Mouse (Mus musculus) cerebellum, adult 9-10 months (tissue): ENCODE results near the gene Cdx4.

ENCODE experiments used
- DNase-seq: peaks from one replicate; pipeline ENCODE4 v3.0.0; 2022

Cdx4 gene

DNA sequence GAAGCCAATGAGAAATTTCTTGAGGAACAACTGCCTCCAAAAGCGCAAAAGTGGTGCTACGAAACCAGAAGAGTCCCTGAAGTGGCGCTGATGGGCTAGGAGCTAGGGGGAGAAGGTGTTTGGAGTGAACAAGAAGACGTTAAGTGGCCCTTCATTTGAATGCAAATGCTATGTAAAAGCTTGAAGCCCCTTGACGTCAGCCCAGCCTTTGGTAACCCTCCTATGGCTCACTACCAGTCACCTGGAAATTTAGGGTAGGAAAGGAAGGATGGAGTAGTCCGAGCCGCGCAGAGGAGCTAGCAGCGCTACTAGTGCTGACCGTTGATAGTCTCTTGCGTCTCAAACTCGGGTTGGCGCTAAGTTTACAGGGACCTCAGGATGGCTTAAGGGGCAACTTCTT is at the start of gene Cdx4:
Gene Cdx4 (plus strand): TSS at position 253 of the 400 bp plus-strand sequence.
- DNase-seq = no peak

DNA sequence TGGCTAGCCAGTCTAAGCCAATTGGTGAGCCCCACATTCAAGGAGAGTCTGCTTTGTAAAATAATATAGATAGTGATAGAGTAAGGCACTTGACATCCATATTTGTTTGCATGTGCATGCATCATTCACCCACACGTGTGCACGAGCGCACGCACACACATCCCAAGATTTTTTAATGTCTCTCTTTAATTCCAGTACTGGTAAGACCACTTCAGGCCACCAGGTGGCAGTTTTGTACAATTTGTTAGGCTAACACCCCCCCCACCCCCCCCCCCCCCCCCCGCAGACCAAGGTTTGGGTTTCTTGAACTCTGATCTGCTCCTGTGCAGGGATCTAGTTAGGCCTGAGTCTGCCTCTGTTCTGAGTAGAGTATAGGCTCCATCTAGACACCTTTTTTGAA is 46.9 kb upstream of the Cdx4 start:
- no peak for DNase-seq

DNA sequence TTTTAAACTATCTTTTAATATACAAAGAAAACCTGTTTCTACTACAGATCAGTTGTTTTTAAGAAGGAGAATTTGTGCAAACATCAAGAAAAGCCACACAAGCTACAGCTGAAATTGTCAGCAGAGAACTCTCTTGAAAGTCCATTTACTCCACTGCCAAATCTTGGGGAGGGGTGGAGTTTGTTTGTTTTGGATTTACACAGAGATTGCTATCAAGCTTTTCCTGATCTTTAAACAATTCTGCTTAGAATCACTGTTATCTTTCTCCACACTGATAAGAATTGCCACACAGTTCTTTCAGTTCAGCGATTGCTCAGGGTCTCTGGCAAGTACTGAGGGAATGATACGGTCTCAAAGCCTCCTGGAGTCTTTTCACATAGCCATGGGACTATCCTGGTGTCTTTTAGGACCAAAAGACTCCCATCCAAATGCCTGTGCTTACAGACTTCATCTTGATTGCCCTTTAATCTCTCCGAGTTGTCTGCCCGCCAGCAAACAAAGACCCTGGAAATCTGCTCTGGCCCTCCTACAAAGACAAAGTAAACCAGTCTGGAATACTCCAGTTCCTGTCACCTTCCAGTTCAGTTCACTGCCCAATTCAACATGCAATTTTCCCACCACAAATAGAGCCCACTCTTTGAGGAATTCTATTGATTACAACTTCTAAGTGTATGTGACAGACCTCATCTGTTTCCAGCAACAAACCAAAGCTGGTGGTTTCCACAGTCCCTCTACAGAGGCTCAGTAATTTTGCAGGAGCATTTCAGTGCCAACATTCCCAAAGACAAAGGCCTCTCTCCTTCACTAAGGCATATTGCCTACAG is 34.1 kb upstream of the Cdx4 start:
- no peak for DNase-seq

DNA sequence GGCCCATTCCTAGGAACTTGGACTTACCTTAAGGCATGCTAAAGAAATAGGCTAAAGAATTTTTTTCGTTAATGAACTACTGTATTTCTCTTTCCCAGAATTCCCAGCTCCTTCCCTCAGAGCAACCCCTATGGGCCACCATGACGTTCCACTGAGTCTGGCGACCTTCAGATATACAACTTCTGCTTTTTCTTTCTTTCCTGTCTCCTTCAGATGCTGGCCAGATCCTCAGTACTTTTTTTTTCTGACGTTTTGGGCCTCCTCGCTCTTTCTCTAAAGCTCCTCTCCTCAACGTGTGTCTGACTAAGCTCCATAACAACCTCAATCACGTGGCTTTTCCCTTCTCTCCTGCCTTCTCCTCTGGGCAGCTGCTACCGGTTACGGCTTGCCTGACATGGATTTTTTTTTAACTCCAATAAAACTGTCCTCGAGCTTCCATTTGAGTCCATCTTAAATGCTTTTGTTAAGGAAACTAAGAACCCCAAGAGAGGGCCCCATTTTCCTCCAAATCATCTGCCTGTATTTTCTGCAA is 33.3 kb upstream of the Cdx4 start:
- no peak for DNase-seq

DNA sequence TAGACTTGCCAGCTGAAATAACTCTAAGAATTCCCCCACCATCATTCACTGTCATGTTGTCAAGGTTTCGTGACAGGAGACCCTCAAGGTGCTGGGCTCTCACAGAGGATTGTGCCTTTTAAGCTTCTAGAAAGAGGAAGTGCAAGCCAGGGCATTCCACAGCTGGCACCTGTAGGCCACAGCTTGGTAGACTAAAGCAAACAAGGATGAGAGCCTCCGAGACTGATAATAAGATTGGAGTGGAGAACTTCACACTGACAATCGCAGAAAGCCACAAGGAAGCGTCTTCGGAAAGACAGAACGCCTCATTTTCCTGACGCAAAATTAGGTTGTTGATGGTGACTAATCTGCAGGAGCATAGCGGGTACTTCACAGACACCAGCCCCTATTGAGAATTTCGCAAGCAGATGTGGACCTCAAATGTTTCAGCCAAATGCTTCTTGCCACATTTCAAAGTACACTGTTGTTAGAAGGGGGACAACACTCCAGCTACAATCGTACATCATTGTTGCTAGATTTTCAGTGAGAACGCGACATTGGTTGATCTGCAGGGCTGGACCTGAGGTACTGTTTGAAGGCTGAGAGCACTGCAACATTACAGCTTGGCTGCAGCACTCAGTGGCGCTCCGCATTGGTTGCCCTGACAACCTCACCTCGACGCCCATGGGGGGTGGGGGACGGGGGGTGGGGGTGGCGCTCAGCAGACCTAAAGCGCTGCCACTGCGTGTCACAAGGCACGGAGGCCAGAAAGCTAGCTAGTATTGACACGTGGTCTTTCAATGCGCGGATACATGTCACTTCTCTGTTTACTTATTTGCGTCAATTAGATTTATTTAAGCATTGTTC is 32.5 kb upstream of the Cdx4 start:
- DNase-seq = no peak

DNA sequence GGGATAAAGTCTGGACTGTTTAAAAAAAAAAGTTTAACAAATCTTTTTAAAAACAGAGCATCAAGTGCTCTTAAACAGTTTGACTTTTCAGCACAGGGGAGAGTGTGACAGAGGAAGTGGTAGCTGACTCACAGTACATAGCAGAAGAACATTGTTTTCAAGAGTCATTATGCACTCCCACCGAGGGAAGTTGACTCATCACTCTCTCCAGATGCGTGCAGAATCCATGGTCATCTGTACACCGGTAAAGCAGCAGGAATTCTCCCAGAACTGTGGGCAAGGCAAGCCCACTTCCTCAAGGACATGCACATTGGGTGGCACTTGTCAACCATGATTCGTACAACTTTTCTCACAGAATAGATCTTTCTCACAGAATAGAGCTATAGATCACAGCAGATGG is 22.3 kb upstream of the Cdx4 start:
- no peak for DNase-seq

DNA sequence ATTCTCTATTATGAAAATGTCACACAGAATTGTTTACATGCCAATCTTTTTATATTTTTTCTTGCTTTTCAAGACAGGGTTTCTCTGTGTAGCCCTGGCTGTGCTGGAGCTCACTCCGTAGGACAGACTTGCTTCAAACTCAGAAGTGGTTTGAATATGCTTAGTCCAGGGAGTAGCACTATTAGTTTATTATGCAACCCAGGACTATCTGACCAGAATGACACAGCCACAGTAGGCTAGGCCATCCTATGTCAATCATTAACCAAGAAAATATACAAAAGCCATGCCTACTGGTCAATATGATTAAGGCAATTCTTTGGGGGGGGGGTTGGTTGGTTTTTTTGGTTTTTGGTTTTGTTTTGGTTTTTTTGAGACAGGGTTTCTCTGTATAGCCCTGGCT is 12.9 kb upstream of the Cdx4 start:
- no peak for DNase-seq

DNA sequence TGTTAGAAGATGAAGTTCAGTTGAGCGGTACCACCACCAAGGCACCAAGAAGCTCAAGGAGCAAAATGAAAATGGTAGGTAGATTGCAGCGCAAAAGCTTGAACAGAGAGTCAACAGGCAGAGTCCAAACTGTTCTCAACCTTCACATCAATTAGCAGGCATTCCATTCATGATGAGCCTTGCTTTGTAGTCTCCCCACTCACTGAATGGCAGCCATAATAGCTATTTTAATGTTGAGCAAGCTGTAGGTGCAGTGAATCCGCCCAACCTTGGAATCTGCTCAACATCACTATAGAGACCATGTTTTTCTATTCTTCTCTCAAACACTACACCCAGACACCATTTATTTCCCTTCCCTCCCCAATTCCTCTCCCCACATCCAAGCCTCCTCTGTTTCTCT is 9.5 kb upstream of the Cdx4 start:
- no peak for DNase-seq

DNA sequence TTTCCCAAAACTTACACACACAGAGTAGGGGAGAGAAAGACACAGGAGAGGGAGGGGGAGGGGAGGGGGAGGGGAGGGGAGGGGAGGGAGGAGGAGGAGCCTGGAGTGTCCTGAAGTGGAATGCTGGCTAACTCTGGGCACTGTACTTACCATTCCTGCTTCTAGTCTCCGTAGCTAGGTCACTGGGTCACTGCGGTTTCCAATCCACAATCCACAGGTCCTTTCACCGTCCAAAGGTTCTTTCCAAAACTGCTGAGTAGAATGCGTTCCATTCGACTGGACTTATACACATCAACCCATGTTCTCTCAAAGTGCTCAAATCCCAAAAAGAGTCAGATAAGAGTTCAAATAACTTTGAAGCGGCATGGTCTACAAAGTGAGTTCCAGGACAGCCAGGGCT is 7.1 kb upstream of the Cdx4 start:
- no peak for DNase-seq

DNA sequence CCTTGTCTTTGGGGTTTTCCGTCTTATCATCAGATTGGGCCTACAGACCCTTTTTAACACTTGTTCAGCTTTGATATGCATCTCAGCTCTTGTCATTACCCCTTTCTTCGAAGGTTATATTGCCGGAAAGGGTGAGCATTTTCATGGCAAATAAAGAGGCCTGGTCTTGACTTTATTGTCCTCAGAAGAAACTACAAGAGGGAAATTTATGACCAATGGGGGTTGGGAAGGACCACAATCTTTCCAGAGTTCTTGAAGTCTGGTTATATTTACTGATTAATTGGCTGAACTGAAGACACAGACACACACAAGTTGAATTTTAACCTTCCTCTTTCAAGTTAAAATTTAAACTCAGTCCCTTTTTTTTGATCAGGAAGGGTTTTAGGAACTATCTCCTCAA is 4.7 kb downstream of the Cdx4 start:
- DNase-seq = no peak

DNA sequence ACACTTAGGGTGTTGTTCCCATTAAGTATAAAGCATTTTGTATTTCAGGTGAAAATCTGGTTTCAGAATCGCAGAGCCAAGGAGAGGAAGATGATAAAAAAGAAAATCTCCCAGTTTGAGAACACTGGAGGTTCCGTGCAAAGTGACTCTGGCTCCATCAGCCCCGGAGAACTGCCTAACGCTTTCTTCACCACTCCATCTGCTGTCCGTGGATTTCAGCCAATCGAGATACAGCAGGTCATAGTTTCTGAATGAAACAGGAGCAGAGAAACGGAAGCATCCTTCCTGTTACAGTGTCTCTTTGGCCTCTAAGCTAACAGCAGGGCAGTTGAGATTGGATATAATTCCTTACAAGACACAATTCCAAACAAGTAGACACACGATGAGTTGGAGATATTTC is 8.2 kb downstream of the Cdx4 start:
- peak; percentile 15 for DNase-seq

DNA sequence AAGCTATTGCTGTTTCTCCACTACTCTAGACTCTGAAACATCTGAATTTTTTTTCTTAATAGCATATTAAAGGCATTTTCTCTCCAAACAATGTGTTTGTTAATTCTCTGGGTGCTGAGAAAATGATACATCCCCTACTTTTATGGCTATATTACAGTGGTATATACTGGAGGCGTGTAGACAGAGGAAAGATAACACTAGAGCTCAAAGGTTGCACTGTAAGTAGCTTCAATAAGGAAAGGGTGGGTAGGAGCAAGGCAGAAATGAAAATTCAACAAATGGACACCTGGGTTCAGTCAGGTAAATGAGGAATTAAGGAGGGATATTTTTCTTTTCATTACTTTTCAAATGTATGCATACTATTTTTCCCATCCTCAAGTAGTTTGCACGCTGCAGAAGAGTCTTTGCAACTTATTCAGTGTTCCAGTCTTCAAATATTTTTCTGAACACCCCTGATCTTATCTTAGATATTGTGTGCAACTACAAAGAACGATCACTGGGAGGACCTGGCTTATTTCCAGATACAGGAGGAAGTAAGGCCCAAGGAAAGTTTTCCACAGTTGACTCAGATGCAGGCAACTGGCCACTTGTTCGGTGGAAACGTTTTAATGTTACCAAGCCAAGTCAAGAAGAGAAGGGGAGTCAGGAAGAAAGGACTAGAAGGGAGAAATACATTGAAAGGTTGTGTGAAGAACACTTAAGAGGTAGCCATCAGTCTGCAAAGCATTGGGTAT is 10.1 kb downstream of the Cdx4 start:
- no peak for DNase-seq

DNA sequence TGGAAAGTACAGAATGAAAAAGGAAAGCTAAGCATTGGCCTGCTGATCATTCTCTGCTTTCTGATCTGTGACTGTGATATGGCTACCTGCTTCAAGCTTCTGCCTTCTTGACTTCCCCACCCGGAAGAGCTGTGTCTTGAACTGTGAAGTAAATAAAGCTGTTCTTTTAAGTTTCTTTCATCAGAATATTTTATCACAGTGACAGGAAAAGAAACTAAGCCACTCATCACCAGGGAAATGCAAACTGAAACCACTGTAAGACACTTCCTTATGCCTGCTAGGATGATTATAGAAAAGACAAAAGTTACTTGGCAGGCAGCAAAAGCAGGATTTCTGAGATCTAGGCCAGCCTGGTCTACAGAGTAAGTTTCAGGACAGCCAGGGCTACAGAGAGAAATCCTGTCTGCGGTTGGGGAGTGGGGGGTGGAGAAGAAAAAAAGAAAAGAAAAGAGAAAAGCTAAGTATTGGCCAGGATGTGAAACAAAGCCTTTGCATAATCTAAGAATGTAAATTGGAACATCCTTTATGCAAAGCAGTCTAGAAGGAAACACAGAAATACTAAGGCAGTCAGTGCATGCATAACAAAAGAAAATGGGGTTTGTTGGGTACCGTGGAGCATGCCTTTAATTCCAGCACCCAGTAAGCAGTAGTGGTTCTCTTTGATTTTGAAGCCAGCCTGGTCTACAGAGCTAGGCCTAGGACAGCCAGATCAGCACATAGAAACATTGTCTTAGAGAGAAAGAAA is 20.3 kb downstream of the Cdx4 start:
- no peak for DNase-seq

DNA sequence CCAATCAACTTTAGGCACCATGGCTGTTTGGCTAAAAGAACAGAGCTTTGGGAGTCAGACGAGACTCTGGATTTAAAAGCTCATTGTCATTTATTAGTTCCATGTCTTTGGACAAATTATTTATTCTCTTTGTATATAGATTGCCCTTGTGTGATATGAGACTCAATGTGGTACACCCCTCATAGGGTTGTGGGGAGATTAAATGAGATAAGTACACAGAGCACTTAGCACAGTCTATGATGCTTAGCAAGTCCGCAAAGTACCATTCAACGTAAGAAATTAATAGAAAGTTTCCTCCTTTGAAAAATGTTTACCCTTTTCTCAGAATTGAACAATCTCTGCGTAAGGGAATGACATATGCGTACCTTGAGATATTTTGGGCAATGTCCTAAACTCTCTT is 34.6 kb downstream of the Cdx4 start:
- peak; percentile 25 for DNase-seq

DNA sequence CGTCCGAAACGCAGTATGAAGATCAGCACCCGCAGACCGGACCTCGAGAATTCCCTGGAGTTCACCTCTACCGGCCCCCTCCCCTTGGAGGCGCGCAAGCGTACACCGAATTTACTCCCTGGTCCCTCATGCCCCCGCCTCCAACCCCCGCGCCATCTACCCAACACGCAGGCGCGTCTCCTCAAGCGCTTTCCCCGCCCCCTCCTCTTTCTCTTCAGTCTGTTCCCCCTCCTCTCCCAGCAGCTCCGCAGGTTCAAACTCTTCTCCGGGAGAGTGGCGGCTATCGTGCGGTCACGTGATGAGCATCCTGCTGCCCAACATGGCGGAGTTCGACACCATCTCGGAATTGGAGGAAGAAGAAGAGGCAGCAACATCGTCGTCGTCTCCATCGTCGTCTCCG is 35.1 kb downstream of the Cdx4 start, which contains the start of gene Chic1:
Gene Chic1 (plus strand): TSS at position 190 of the 400 bp plus-strand sequence.
- DNase-seq = peak; percentile 80

DNA sequence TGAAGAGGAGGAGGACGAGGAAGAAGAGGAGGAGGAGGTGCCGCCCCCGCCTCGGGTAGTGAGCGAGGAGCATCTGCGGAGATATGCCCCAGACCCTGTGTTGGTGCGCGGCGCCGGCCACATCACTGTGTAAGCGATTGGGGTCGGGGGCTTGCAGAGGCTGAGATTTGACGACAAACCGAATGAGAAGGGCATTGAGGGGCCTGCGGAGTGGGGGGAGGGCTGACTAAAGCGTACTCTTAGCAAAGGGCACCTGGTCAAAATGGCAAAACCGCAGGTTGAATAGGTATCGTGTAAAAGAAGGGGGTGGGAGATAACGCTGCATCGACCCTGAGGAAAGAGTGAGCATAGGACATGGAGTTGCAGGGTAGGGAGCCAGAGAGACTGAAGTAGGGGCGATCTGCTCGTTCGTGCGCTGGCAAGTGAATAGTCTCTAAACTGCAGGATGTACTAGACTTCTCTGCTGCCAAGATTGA is 35.6 kb downstream of the Cdx4 start:
- peak; percentile 37 for DNase-seq

DNA sequence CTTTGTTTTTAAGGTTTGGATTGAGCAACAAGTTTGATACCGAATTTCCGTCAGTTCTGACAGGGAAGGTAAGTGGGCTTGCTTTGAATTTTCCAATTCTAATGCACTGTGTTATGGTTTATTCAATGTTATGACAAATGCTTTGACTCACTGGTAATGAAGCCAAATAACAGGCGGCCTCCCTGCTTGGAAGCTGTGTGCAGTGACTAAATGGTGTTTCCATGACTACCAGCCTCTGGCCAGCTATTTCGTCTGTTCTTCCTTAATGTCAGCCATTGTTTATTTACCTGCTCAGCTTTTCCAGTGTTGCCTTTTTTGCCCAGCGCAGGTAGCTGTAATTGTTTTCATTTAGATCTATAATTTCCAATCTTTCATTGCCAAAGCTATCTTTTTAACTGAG is 45.0 kb downstream of the Cdx4 start:
- DNase-seq = no peak

DNA sequence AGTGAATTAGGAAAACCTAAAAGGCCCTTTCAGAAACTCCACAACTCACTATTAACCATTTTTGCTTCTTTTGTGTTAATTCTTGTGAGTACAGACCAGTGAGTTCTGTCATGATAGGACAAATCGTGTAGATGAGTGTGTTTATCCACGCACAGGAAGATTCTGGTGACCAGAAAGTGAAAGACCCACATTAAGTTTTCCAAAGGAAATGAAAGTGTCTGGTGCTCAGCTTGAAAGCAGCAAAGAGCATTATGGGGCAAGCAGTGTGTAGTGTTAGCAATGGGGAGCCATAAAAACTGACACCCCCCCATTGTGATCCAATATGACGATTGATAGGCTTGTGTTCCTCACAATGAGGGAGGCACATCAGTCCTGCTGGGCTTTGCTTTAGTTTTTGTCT is 47.5 kb downstream of the Cdx4 start:
- DNase-seq = no peak

DNA sequence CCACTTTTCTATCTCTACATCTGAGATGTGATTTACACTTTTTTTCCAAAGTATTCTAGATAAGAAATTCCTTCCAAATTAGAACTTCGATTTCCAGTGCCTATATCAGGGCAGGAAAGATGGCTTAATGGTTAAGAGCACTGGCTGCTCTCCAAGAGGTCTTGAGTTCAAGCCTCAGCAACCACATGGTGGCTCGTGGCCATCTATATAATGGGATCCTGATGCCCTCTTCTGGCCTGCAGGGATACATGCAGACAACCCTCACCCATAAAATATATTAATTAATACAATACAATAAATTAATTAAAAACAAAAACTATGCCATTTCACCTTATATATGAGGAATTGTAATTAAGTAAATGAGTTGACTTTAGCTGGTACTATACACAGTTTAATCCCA is 50.0 kb downstream of the Cdx4 start:
- DNase-seq = peak; percentile 20

DNA sequence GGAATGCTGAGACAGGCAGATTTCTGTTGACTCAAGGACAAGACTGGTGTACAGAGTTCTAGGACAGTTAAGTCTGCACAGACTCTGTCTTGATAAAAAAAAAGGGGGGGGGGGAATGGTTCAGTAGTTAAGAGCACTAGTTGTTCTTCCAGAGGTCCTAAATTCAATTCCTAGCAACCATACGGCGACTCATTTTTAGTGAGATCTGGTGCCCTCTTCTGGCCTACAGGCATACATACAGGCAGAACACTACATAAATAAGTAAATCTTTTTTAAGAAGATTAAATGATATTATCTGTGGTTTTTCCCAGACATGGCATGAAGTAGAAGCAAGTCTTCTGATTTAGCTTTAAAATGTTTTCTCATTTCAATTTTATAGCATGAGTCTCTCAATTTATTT is 50.4 kb downstream of the Cdx4 start:
- DNase-seq = peak; percentile 35

DNA sequence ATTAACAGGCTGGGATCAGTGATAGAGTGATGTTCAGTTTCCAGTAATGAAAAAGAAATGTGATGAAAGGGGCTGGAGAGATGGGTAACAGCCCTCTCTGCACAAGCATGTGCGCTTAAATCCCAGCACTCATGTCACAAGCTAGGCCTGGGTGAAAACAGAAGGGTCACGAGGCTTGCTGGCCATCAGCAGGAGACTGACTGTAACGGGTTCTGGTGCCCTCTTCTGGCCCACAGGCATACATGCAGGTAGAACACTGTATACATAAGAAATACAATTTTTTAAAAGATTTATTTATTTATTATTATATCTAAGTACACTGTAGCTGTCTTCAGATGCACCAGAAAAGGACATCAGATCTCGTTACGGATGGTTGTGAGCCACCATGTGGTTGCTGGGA is 53.1 kb downstream of the Cdx4 start:
- DNase-seq = no peak
